Mouse (Mus musculus): ENCODE measurements at regions not wholly inside any gene's neighbourhood (a gene's known extent, or its start where the extent isn't known, plus 50 kb on each side); places are given as distances from the start of the nearest gene placed in this dataset.

DNA sequence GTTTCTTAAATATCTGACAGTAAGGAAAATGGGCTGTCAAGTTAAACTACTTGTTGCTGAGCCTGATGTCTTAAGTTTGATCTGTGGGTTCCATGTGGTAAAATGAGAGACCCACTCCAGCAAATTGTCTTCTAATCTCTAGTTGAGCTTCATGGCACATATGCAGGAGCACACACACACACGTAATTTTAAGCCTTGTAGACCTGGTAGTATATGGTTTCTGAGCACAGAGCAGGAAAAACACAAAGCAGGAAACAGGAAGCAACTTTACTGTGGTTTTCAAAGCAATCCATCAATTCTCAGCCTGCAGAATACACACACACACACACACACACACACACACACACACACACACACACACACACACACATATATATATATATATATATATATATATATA is 746.8 kb upstream of the Slit2 start:
- 39% methylated on average over 1 of the region's 1 CpGs for WGBS
- H3K4me3 ChIP-seq (ENCODE audit: low read depth, low read length), result no peak overlapping the region

DNA sequence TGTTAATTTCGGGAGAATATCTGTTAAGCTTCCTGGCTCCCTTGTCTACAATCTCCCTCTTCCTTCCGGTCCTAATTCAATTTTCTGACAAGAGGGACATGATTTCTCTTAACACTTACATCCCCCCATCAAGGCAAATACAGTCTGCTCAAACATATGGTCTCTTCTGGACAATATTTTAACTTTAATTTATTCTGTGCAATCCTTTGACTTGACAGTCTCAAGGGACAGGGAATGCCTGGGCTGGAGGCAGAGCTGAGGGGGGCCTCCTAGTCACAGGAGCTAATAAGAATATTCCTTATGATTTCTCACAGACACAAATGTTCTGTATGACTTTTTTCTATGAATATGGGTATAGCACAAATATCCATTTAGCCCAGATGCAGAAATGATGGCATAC is 742.9 kb upstream of the Slit2 start:
- no peaks in the 10 kb centered on the region for H3K9me3 ChIP-seq (replicated peaks; ENCODE audit: control insufficient read depth, low read length)
- no peaks in the 10 kb centered on the region for H3K36me3 ChIP-seq (replicated peaks; ENCODE audit: control insufficient read depth, insufficient read depth, low read length)
- TF ChIP-seq EP300 (IDR thresholded peaks at IDR 0.05; ENCODE audit: low read depth) (no peak), CTCF (IDR thresholded peaks at IDR 0.05; ENCODE audit: low read depth) (no peak)
- no peak overlapping the region for H3K27ac ChIP-seq (ENCODE audit: low read depth)
- 41% methylated on average over 2 of the region's 2 CpGs for WGBS
- DNase-seq (ENCODE audit: low spot score) (no peak), ATAC-seq (ENCODE audit: insufficient read depth, low read depth) (no peak)
- no peak overlapping the region for H3K9ac ChIP-seq (replicated peaks; ENCODE audit: low read depth, low read length)
- no peaks in the 10 kb centered on the region for H3K4me1 ChIP-seq (ENCODE audit: control insufficient read depth, insufficient read depth)
- 0 out of 2 replicates have a peak overlapping the region, but pooled peaks have one; percentile 7 for H3K4me2 ChIP-seq (ENCODE audit: low read depth, low read length)
- H3K27me3 ChIP-seq (ENCODE audit: control insufficient read depth, insufficient read depth, low read length), result no peaks in the 10 kb centered on the region
- H3K4me3 ChIP-seq (ENCODE audit: low read depth, low read length), result no peak overlapping the region

More for the DNA sequence above, 746.8 kb upstream of the Slit2 start:
- TF ChIP-seq CTCF (IDR thresholded peaks at IDR 0.05; ENCODE audit: low read depth) (no peak), EP300 (IDR thresholded peaks at IDR 0.05; ENCODE audit: low read depth) (no peak)
- Histone ChIP-seq H3K9me3 (replicated peaks; ENCODE audit: control insufficient read depth, low read length) (no peaks in the 10 kb centered on the region), H3K9ac (replicated peaks; ENCODE audit: low read depth, low read length) (no peak overlapping the region), H3K27ac (ENCODE audit: low read depth) (no peak overlapping the region), H3K4me2 (ENCODE audit: low read depth, low read length) (no peak overlapping the region), H3K27me3 (ENCODE audit: control insufficient read depth, insufficient read depth, low read length) (no peaks in the 10 kb centered on the region), H3K4me1 (ENCODE audit: control insufficient read depth, insufficient read depth) (no peaks in the 10 kb centered on the region), H3K36me3 (replicated peaks; ENCODE audit: control insufficient read depth, insufficient read depth, low read length) (no peaks in the 10 kb centered on the region)
- no peak for DNase-seq (ENCODE audit: low spot score)
- ATAC-seq (ENCODE audit: insufficient read depth, low read depth), result no peak

- peak; percentile 51 for DNase-seq (ENCODE audit: low spot score)
- Histone ChIP-seq H3K4me2 (ENCODE audit: low read depth, low read length) (peak overlapping the region; percentile 7), H3K4me3 (ENCODE audit: low read depth, low read length) (no peak overlapping the region)
Observed at GRCm38 (mm10) chr5:47240586-47240985, 742.4 kb upstream of the Slit2 start.

DNA sequence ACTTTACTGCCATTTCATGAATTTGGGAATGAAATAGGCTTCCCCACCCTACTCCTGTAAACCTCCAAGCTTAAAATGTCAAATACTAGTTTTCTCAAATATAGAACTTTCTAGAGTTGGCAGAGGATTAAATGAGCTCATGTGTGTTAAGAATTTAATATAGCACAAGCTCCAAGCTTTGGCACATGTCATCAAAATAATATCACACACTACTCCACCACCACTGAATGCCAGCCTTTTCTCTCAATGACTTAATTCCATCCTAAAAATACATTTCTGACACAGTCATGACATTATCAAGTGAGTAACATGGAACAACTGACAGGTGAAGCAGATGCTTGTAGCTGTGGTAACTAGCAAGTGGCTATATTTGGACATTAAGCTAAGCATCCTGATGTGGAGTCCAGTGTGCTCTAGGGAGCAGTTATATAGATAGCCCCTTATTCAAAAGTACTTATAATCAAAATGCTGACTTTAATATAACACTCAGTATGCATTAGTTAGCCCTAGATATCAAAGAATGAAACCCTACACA is 728.0 kb upstream of the Slit2 start:
- H3K4me3 ChIP-seq (ENCODE audit: low read depth, low read length), result no peak overlapping the region
- ATAC-seq (ENCODE audit: insufficient read depth, low read depth), result peak; percentile 75; the same call in 1 of the 2 replicates
- H3K4me1 ChIP-seq (ENCODE audit: control insufficient read depth, insufficient read depth), result no peaks in the 10 kb centered on the region

More at GRCm38 (mm10) chr5:47240586-47240985, 742.4 kb upstream of the Slit2 start:
- Histone ChIP-seq H3K9me3 (replicated peaks; ENCODE audit: control insufficient read depth, low read length) (no peaks in the 10 kb centered on the region), H3K9ac (replicated peaks; ENCODE audit: low read depth, low read length) (no peak overlapping the region), H3K27ac (ENCODE audit: low read depth) (no peak overlapping the region), H3K4me1 (ENCODE audit: control insufficient read depth, insufficient read depth) (no peaks in the 10 kb centered on the region), H3K36me3 (replicated peaks; ENCODE audit: control insufficient read depth, insufficient read depth, low read length) (no peaks in the 10 kb centered on the region), H3K27me3 (ENCODE audit: control insufficient read depth, insufficient read depth, low read length) (no peaks in the 10 kb centered on the region)
- no peak for ATAC-seq (ENCODE audit: insufficient read depth, low read depth)
- TF ChIP-seq EP300 (IDR thresholded peaks at IDR 0.05; ENCODE audit: low read depth) (no peak), CTCF (IDR thresholded peaks at IDR 0.05; ENCODE audit: low read depth) (no peak; the same call in 1 of the 2 replicates)
- WGBS, result 54% methylated on average over 7 of the region's 7 CpGs

DNA sequence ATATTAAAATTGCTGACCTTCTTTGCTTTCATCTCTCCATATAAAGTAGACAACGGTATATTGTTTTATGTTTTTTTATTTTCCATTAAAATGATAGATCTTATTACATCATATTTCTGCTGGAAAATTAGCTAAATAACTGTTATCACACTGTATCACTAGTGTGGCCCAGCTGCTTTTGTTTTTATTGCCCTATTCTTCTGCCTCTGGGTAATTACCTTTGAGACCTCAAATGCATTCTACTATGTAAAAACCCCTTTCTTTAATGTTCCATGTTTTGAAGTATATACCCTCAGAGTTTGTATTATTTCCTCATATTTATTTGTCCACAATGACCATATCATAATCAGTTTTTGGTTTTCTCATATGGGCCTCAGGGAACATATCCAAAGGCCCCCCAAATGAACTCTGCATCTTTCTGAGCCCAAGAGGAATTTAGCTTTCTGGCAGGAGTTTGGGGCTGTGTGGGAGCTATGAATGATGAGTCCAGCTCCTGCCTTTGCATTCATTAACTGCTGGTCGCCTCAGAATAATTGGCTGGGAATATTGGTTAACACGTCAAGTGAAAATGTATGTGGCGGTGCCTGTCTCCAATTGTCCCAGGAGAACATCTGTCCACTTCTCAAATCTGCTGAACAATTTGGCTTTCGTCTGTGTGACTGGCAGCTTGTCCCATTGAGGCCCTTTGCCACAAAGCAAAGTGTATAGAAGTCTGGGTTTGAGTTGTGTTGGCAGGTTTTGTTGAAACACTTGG is 721.1 kb upstream of the Slit2 start:
- H3K4me1 ChIP-seq (ENCODE audit: control insufficient read depth, insufficient read depth), result no peaks in the 10 kb centered on the region
- H3K27ac ChIP-seq (ENCODE audit: low read depth), result no peak overlapping the region
- DNase-seq (ENCODE audit: low spot score), result no peak
- H3K36me3 ChIP-seq (replicated peaks; ENCODE audit: control insufficient read depth, insufficient read depth, low read length), result no peaks in the 10 kb centered on the region
- TF ChIP-seq CTCF (IDR thresholded peaks at IDR 0.05; ENCODE audit: low read depth), result no peak
- no peak for TF ChIP-seq EP300 (IDR thresholded peaks at IDR 0.05; ENCODE audit: low read depth)
- H3K9me3 ChIP-seq (replicated peaks; ENCODE audit: control insufficient read depth, low read length), result no peaks in the 10 kb centered on the region
- H3K9ac ChIP-seq (replicated peaks; ENCODE audit: low read depth, low read length), result no peak overlapping the region
- no peak for ATAC-seq (ENCODE audit: insufficient read depth, low read depth)
- H3K27me3 ChIP-seq (ENCODE audit: control insufficient read depth, insufficient read depth, low read length), result no peaks in the 10 kb centered on the region
- no peak overlapping the region for H3K4me3 ChIP-seq (ENCODE audit: low read depth, low read length)
- WGBS, result 70% methylated on average over 5 of the region's 5 CpGs
- no peak overlapping the region for H3K4me2 ChIP-seq (ENCODE audit: low read depth, low read length)

More for the DNA sequence above, 728.0 kb upstream of the Slit2 start:
- no peaks in the 10 kb centered on the region for H3K9me3 ChIP-seq (replicated peaks; ENCODE audit: control insufficient read depth, low read length)
- no peak overlapping the region for H3K9ac ChIP-seq (replicated peaks; ENCODE audit: low read depth, low read length)
- no peak overlapping the region for H3K4me2 ChIP-seq (ENCODE audit: low read depth, low read length)
- no peaks in the 10 kb centered on the region for H3K27me3 ChIP-seq (ENCODE audit: control insufficient read depth, insufficient read depth, low read length)
- no peak overlapping the region for H3K27ac ChIP-seq (ENCODE audit: low read depth)
- H3K36me3 ChIP-seq (replicated peaks; ENCODE audit: control insufficient read depth, insufficient read depth, low read length), result no peaks in the 10 kb centered on the region
- DNase-seq (ENCODE audit: low spot score), result peak; percentile 40
- TF ChIP-seq EP300 (IDR thresholded peaks at IDR 0.05; ENCODE audit: low read depth) (no peak), CTCF (IDR thresholded peaks at IDR 0.05; ENCODE audit: low read depth) (no peak)

All from heart, postnatal 0 days (tissue).